36 mouse cellular contexts compared by ENCODE assay signal in the genomic region with DNA sequence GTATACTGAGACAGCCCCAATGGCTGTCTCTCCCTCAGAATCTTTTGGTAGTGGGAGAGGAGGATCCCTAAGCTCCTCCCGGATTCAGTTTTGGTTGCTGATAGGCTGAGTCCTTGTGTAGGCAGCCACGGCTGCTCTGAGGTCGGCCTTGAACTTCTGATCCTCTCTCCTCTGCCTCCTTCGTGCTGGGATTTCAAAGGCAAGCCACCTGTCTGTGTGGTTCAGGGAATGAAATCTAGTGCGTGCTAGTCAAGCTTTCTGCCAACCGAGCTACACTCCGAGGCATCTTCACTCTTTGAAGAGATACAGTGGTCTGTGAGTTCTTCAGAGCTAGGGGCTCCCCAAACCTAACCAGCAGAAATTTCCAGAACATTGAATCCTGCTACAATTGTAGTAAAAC. TPM values are rescaled to one million over a fixed set of nuclear protein-coding genes. Genes with fewer than 3 reads are reported as not detected.
DNase-seq lines count a peak whose midpoint lies in the region; ATAC-seq and TF ChIP-seq lines count a peak whose summit lies in the region.
"Had no signal": no experiment of that assay in that cellular context is flagged by ENCODE, and none has a peak within 500 bp of the region (broad histone marks: within the 10 kb centered on the region; RNA-seq: fewer than 3 reads in every experiment).

No protein-coding gene starts in this region.

- H3K27ac ChIP-seq in lung, embryonic 14.5 days (ENCODE audit: low read depth): 0 out of 2 replicates have a peak overlapping the region, but pooled peaks have one; percentile 12
- peak overlapping the region; percentile 95 for H3K27ac ChIP-seq in intestine, postnatal 0 days (ENCODE audit: low read depth, low read length)
- H3K27ac ChIP-seq: liver, embryonic 12.5 days; macrophage had no signal

- H3K4me3 ChIP-seq in lung, embryonic 14.5 days (ENCODE audit: low read depth, low read length): no peak overlapping the region
- H3K4me3 ChIP-seq in intestine, postnatal 0 days (ENCODE audit: low read depth, low read length): no peak overlapping the region
- H3K4me3 ChIP-seq: liver, embryonic 12.5 days had no signal

- H3K4me1 ChIP-seq in lung, embryonic 14.5 days (ENCODE audit: insufficient read depth): peaks cover 6% of the 10 kb centered on the region
- H3K4me1 ChIP-seq in intestine, postnatal 0 days (replicated peaks; ENCODE audit: control insufficient read depth, insufficient read depth, low read length): peaks cover 6% of the 10 kb centered on the region; the same call in 1 of the 2 replicates

- peak; percentile 44 for DNase-seq in adrenal gland, adult 2 months
- no peak for DNase-seq in adrenal gland, postnatal 25 days
- no peak for DNase-seq in lung, embryonic 14.5 days
- no peak for DNase-seq in lung, postnatal 14 days
- peak; percentile 54 for DNase-seq in ZHBTc4 (ENCODE audit: low read depth, low spot score)
- no peak for DNase-seq in spleen, adult 12 weeks (ENCODE audit: low spot score)
- no peak for DNase-seq in ovary, adult 18-20 months (ENCODE audit: low spot score)
- DNase-seq: cerebellum, adult 2 months; cerebellum, postnatal 14 days; gastrocnemius, postnatal 14 days; heart, postnatal 4 days; kidney, adult 11 months; kidney, postnatal 14 days; liver, postnatal 0 days; right cerebral cortex, adult 18-20 months; thymus, adult 18-20 months; thymus, postnatal 36 days had no signal

- H3K4me2 ChIP-seq in lung, embryonic 14.5 days: no peak overlapping the region
- H3K4me2 ChIP-seq in intestine, postnatal 0 days (replicated peaks; ENCODE audit: low read depth): 0 out of 2 replicates have a peak overlapping the region, but pooled peaks have one; percentile 9
- H3K4me2 ChIP-seq: heart, embryonic 11.5 days; liver, embryonic 12.5 days had no signal

- no peak for ATAC-seq in lung, embryonic 14.5 days (ENCODE audit: insufficient read depth)
- no peak for ATAC-seq in intestine, postnatal 0 days
- ATAC-seq: forebrain, embryonic 14.5 days; hindbrain, embryonic 16.5 days; liver, postnatal 0 days; lung, postnatal 0 days; midbrain, embryonic 16.5 days had no signal

- no peaks in the 10 kb centered on the region for H3K27me3 ChIP-seq in lung, embryonic 14.5 days (ENCODE audit: insufficient read depth, low read length)
- no peaks in the 10 kb centered on the region for H3K27me3 ChIP-seq in intestine, postnatal 0 days (replicated peaks; ENCODE audit: control insufficient read depth, insufficient read depth, low read length)
- H3K27me3 ChIP-seq: CH12.LX had no signal

- WGBS in lung, embryonic 14.5 days: 69% methylated on average over 7 of the region's 7 CpGs
- WGBS in intestine, postnatal 0 days: 58% methylated on average over 7 of the region's 7 CpGs

- H3K36me3 ChIP-seq in lung, embryonic 14.5 days (ENCODE audit: insufficient read depth): no peaks in the 10 kb centered on the region
- H3K36me3 ChIP-seq in intestine, postnatal 0 days (ENCODE audit: control insufficient read depth, insufficient read depth): no peaks in the 10 kb centered on the region
- H3K36me3 ChIP-seq: liver, embryonic 12.5 days had no signal

- H3K9ac ChIP-seq in lung, embryonic 14.5 days: no peak overlapping the region
- H3K9ac ChIP-seq in intestine, postnatal 0 days (ENCODE audit: low read depth, low read length): no peak overlapping the region
- H3K9ac ChIP-seq: liver, embryonic 12.5 days; liver, postnatal 0 days had no signal

- no peaks in the 10 kb centered on the region for H3K9me3 ChIP-seq in lung, embryonic 14.5 days (ENCODE audit: low read depth, low read length)
- no peaks in the 10 kb centered on the region for H3K9me3 ChIP-seq in intestine, postnatal 0 days (ENCODE audit: control insufficient read depth)
- H3K9me3 ChIP-seq: liver, embryonic 12.5 days had no signal

- TF ChIP-seq CTCF in lung, embryonic 14.5 days (IDR thresholded peaks at IDR 0.05; ENCODE audit: low read depth): no peak
- no peak for TF ChIP-seq CTCF in intestine, postnatal 0 days (IDR thresholded peaks at IDR 0.05; ENCODE audit: low read depth)

RNA-seq across cellular contexts. Expression of gene Nr2e3, which starts 6.9 kb away (rescaled TPM):
- total RNA-seq in adrenal gland, adult 2 months (2021): not detected
- polyA plus RNA-seq in adrenal gland, adult 2 months (2012; rRNA removed): not detected in 2 replicates
- not detected in 2 replicates for total RNA-seq in adrenal gland, postnatal 25 days (2021)
- polyA plus RNA-seq in lung, embryonic 14.5 days (2014; fragmentation: Nextera tagmentation; extraction: Ambion mirVana): not detected in 2 replicates
- 42.0 and 48.5 TPM in 2 replicates for polyA plus RNA-seq in intestine, postnatal 0 days (2015; fragmentation: Nextera tagmentation; extraction: Ambion mirVana)
- total RNA-seq: adrenal gland, postnatal 4 days; gastrocnemius, postnatal 14 days; granulocyte monocyte progenitor cell, adult 5-6 weeks; heart, postnatal 4 days; layer of hippocampus, postnatal 10 days; left cerebral cortex, adult 18-20 months; left cerebral cortex, postnatal 14 days; neutrophil, adult 5-6 weeks had no signal
- polyA plus RNA-seq: C2C12; cerebellum, adult 2 months; forebrain, embryonic 14.5 days; heart, embryonic 11.5 days; heart, embryonic 16.5 days; hindbrain, embryonic 16.5 days; kidney, embryonic 14.5 days; liver, embryonic 12.5 days; liver, postnatal 0 days; lung, postnatal 0 days; macrophage; midbrain, embryonic 16.5 days; neural tube, embryonic 11.5 days had no signal

Comparison
In these comparisons a context has a peak if more than half of its experiments do, and no peak if none do; other contexts are left out.
1. DNase-seq: peak in adrenal gland, adult 2 months (single experiment) and ZHBTc4 (single experiment); none in adrenal gland, postnatal 25 days (single experiment), lung, embryonic 14.5 days (single experiment), lung, postnatal 14 days (single experiment), spleen, adult 12 weeks (single experiment) and ovary, adult 18-20 months (single experiment).
2. RNA of gene Nr2e3, which starts 6.9 kb away (polyA plus RNA-seq): 42.0 to 48.5 TPM in intestine, postnatal 0 days; not detected in adrenal gland, adult 2 months and not detected in lung, embryonic 14.5 days; every median in the first group is over 10 times any median in the second.